Mouse (Mus musculus) B cell, adult 2 months (primary cell): Measurements from ENCODE around the gene Slco1a6.

ENCODE experiments used
- DNase-seq, 2 experiments: peaks; one replicate each; pipeline ENCODE4 v3.0.0; 2022

Slco1a6 gene

GRCm38 (mm10) chr6:142035771-142036170 is 172.6 kb downstream of the Slco1a6 start:
- no peak for DNase-seq
